Comparison of ENCODE assay signal across 18 mouse cellular contexts in the genomic region with DNA sequence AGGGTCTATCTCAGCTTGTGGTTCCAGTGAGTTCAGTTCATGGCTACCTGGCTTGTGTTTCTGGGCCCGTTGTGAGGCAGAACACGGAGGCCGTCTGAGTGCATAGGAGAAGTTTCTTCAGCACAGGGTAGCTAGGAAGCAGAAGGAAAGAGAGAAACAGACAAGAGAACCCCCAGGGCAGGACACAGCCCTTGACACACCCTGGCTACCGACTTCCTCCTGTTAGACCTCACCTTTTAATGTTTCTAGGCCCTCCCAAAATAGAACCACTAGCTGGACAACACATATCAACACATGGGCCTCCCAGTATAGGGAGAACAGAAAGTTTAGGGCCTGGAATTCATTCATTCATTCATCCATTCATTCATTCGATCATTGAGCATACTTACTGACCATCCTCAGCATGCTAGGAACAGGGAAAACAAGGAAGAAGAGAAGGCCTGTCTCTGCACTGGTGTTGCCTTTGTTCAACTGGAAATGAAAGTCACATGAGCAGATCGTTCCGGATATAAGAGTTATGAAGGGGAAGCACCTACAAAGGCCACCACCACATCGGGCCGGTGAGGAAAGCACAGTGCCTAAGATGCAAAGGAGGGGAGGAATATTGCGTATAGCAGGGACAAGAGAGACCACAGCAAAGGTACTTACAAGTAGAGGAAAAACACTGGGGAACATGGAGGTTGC. TPM values are rescaled to one million over a fixed set of nuclear protein-coding genes. Genes with fewer than 3 reads are reported as not detected.
DNase-seq lines count a peak whose midpoint lies in the region; ATAC-seq lines count a peak whose summit lies in the region.
"Had no signal": no experiment of that assay in that cellular context is flagged by ENCODE, and none has a peak within 500 bp of the region (broad histone marks: within the 10 kb centered on the region; RNA-seq: fewer than 3 reads in every experiment).

No protein-coding gene starts in this region.

- peak; percentile 48 to 58 for DNase-seq in spleen, adult 18-20 months
- DNase-seq in spleen, adult 12 weeks (ENCODE audit: low spot score): no peak
- DNase-seq in naive thymus-derived CD4-positive, alpha-beta T cell, adult 2 months (ENCODE audit: low read depth): peak; percentile 66
- DNase-seq in embryo, embryonic 11 days: no peak
- DNase-seq in frontal cortex, postnatal 36 days (ENCODE audit: low spot score in 2 of 2): no peak
- DNase-seq: adrenal gland, postnatal 36 days; cerebellum, postnatal 10 days; gastrocnemius, postnatal 10 days; heart, postnatal 4 days; lung, embryonic 14.5 days had no signal

- ATAC-seq in CD4-positive, CD25-positive, alpha-beta regulatory T cell, adult 4 months: peak; percentile 80
- peak; percentile 55 for ATAC-seq in common myeloid progenitor, adult 5-6 weeks (replicated peaks; ENCODE audit: low read depth, poor library complexity, severe bottlenecking)
- ATAC-seq: forebrain, embryonic 16.5 days; intestine, embryonic 16.5 days had no signal

RNA-seq across cellular contexts. Expression of a gene that starts 23.3 kb away (rescaled TPM):
- under 1 TPM in 1 of 2 experiments, not detected in 1; 0.81 TPM for polyA plus RNA-seq in CD4-positive, CD25-positive, alpha-beta regulatory T cell, adult 4 months (2017; shearing (Covaris generic))
- not detected in 2 replicates for total RNA-seq in common myeloid progenitor, adult 5-6 weeks (2017)
- total RNA-seq: gastrocnemius, postnatal 10 days; heart, postnatal 4 days had no signal
- polyA plus RNA-seq: embryonic facial prominence, embryonic 10.5 days; erythroblast, embryonic 14.5 days; forebrain, embryonic 16.5 days; heart, embryonic 12.5 days; lung, embryonic 14.5 days; midbrain, embryonic 10.5 days had no signal

RNA-seq across cellular contexts. Expression of a gene that starts 25.1 kb away (rescaled TPM):
- polyA plus RNA-seq in CD4-positive, CD25-positive, alpha-beta regulatory T cell, adult 4 months (2017; shearing (Covaris generic)): 1 to 10 TPM; 4.0 to 5.3 TPM
- 2.3 and 4.2 TPM in 2 replicates for total RNA-seq in common myeloid progenitor, adult 5-6 weeks (2017)

RNA-seq across cellular contexts. Expression of a gene that starts 55.5 kb away (rescaled TPM):
- 10 to 100 TPM in 1 of 2 experiments, 1 to 10 TPM in 1; 8.5 to 10.9 TPM for polyA plus RNA-seq in CD4-positive, CD25-positive, alpha-beta regulatory T cell, adult 4 months (2017; shearing (Covaris generic))
- 63.2 and 68.4 TPM in 2 replicates for total RNA-seq in common myeloid progenitor, adult 5-6 weeks (2017)

Comparison
In these comparisons a context has a peak if more than half of its experiments do, and no peak if none do; other contexts are left out.
1. DNase-seq: peak in spleen, adult 18-20 months (2 of 2) and naive thymus-derived CD4-positive, alpha-beta T cell, adult 2 months (single experiment); none in spleen, adult 12 weeks (single experiment), embryo, embryonic 11 days (single experiment) and frontal cortex, postnatal 36 days (0 of 2).